Mouse (Mus musculus): ENCODE measurements around the gene Slc41a1. TPM values are rescaled to one million over a fixed set of nuclear protein-coding genes. Genes with fewer than 3 reads are reported as not detected.

Slc41a1 gene
- total and polyA plus RNA-seq, 3 experiments: 6.3 to 10.7 (median 8.8) TPM

GRCm38 (mm10) chr1:131822856-131823492 lies 4.3 kb upstream of the Slc41a1 start:
- Histone ChIP-seq H3K4me1 (ENCODE audit: control insufficient read depth in 1 of 2, insufficient read depth in 2 of 2) (peaks cover 15 to 68% of the 10 kb centered on the region in 2 experiments), H3K4me2 (ENCODE audit: insufficient read depth, low read depth, poor library complexity, severe bottlenecking) (peak overlapping the region; percentile 17)
- peak; percentile 93 for TF ChIP-seq ZNF384 (IDR thresholded peaks at IDR 0.05; ENCODE audit: low read depth, low read length)
- 0 out of 2 replicates have a peak, but pooled peaks have one; percentile 44 for TF ChIP-seq SIN3A (IDR thresholded peaks at IDR 0.05; ENCODE audit: low read length)
- peak; percentile 25 for TF ChIP-seq EP300 (IDR thresholded peaks at IDR 0.05; ENCODE audit: low read length)
- 0 out of 2 replicates have a peak, but pooled peaks have one; percentile 32 for TF ChIP-seq IRF4 (IDR thresholded peaks at IDR 0.05; ENCODE audit: low read depth, low read length)
- TF ChIP-seq BHLHE40 (IDR thresholded peaks at IDR 0.05; ENCODE audit: low read depth, low read length): peak; percentile 20; the same call in 1 of the 2 replicates
- TF ChIP-seq MAX (IDR thresholded peaks at IDR 0.05; ENCODE audit: low read length): no peak
- TF ChIP-seq MXI1 (IDR thresholded peaks at IDR 0.05; ENCODE audit: low read depth, low read length): peak; percentile 53
- 0 out of 2 replicates have a peak, but pooled peaks have one; percentile 56 for TF ChIP-seq UBTF (IDR thresholded peaks at IDR 0.05; ENCODE audit: low read depth, low read length)
- no peak for TF ChIP-seq TCF12 (IDR thresholded peaks at IDR 0.05; ENCODE audit: low read depth, low read length)
- TF ChIP-seq ETS1 (conservative IDR thresholded peaks at IDR 0.05; ENCODE audit: low read depth, low read length): peak; percentile 38
- no peak for TF ChIP-seq PAX5 (IDR thresholded peaks at IDR 0.05; ENCODE audit: low read length)
- 0 out of 2 replicates have a peak, but pooled peaks have one; percentile 28 for TF ChIP-seq JUND (conservative IDR thresholded peaks at IDR 0.05; ENCODE audit: low read depth, low read length)
- 0 out of 2 replicates have a peak, but pooled peaks have one; percentile 12 for TF ChIP-seq MYC (IDR thresholded peaks at IDR 0.05; ENCODE audit: low read depth, low read length)

GRCm38 (mm10) chr1:131823563-131823962 lies 3.7 kb upstream of the Slc41a1 start:
- no peaks in the 10 kb centered on the region for H3K36me3 ChIP-seq (replicated peaks in 1 of 2; ENCODE audit: control insufficient read depth in 1 of 2, insufficient read depth in 1 of 2, low read length in 1 of 2)
- peaks cover 7% of the 10 kb centered on the region for H3K9me3 ChIP-seq (replicated peaks; ENCODE audit: low read length)
- peak; percentile 34 for DNase-seq (ENCODE audit: extremely low read depth)
- H3K4me1 ChIP-seq (ENCODE audit: control insufficient read depth in 1 of 2, insufficient read depth in 2 of 2): peaks cover 15 to 65% of the 10 kb centered on the region in 2 experiments
- no peaks in the 10 kb centered on the region for H3K79me2 ChIP-seq (replicated peaks; ENCODE audit: control insufficient read depth, extremely low read depth, insufficient read depth, poor library complexity, severe bottlenecking)
- no peak overlapping the region for H3K4me3 ChIP-seq (replicated peaks in 1 of 3; ENCODE audit: low read depth in 2 of 3, low read length in 2 of 3, poor library complexity in 1 of 3)
- in situ Hi-C loops (cut with MboI; ENCODE audit: low pct_ligation_motif_present, low pct_unique_long_range_greater_than_20kb, low sequenced_read_pairs): no loop called here
- no peak overlapping the region for H3K9ac ChIP-seq (ENCODE audit: insufficient read depth, low read depth)
- TF ChIP-seq RCOR1 (conservative IDR thresholded peaks at IDR 0.05; ENCODE audit: low read depth, low read length) (no peak), CHD1 (IDR thresholded peaks at IDR 0.05; ENCODE audit: low read depth, low read length) (no peak), EP300 (IDR thresholded peaks at IDR 0.05; ENCODE audit: low read length) (peak; percentile 16; the same call in 1 of the 2 replicates), ZC3H11A (IDR thresholded peaks at IDR 0.05; ENCODE audit: low read depth, low read length) (no peak), MYC (IDR thresholded peaks at IDR 0.05; ENCODE audit: low read depth, low read length) (no peak), SIN3A (IDR thresholded peaks at IDR 0.05; ENCODE audit: low read length) (0 out of 2 replicates have a peak, but pooled peaks have one; percentile 19), ETS1 (conservative IDR thresholded peaks at IDR 0.05; ENCODE audit: low read depth, low read length) (no peak), POLR2A (IDR thresholded peaks at IDR 0.05; ENCODE audit: low read depth, low read length) (no peak), USF1 (IDR thresholded peaks at IDR 0.05; ENCODE audit: low read depth, low read length) (no peak), MXI1 (IDR thresholded peaks at IDR 0.05; ENCODE audit: low read depth, low read length) (0 out of 2 replicates have a peak, but pooled peaks have one; percentile 6), NELFE (IDR thresholded peaks at IDR 0.05; ENCODE audit: low read depth, low read length) (no peak), USF2 (conservative IDR thresholded peaks at IDR 0.05; ENCODE audit: low read depth, low read length) (no peak), MAFK (IDR thresholded peaks at IDR 0.05; ENCODE audit: insufficient replicate concordance, low read length) (no peak)
- peaks cover 2% of the 10 kb centered on the region for H3K27me3 ChIP-seq (replicated peaks)
- no peak overlapping the region for H3K27ac ChIP-seq (ENCODE audit: insufficient read depth, low read depth)
- dilution Hi-C loops (cut with MboI; ENCODE audit: extremely low pct_ligation_motif_present, extremely low pct_unique_long_range_greater_than_20kb, low sequenced_read_pairs): no loop called here
- H3K4me2 ChIP-seq (ENCODE audit: insufficient read depth, low read depth, poor library complexity, severe bottlenecking): no peak overlapping the region; the same call in 1 of the 2 replicates

More at GRCm38 (mm10) chr1:131822856-131823492, 4.3 kb upstream of the Slc41a1 start:
- no peaks in the 10 kb centered on the region for H3K79me2 ChIP-seq (replicated peaks; ENCODE audit: control insufficient read depth, extremely low read depth, insufficient read depth, poor library complexity, severe bottlenecking)
- no peak overlapping the region for H3K9ac ChIP-seq (ENCODE audit: insufficient read depth, low read depth)
- H3K27ac ChIP-seq (ENCODE audit: insufficient read depth, low read depth): peak overlapping the region; percentile 50; the same call in 1 of the 2 replicates
- DNase-seq (ENCODE audit: extremely low read depth): peak; percentile 60
- H3K4me3 ChIP-seq (replicated peaks in 1 of 3; ENCODE audit: low read depth in 2 of 3, low read length in 2 of 3, poor library complexity in 1 of 3): no peak overlapping the region
- H3K9me3 ChIP-seq (replicated peaks; ENCODE audit: low read length): peaks cover 7% of the 10 kb centered on the region
- in situ Hi-C loops (cut with MboI; ENCODE audit: low pct_ligation_motif_present, low pct_unique_long_range_greater_than_20kb, low sequenced_read_pairs): no loop called here
- peaks cover 2% of the 10 kb centered on the region for H3K27me3 ChIP-seq (replicated peaks)
- H3K36me3 ChIP-seq (replicated peaks in 1 of 2; ENCODE audit: control insufficient read depth in 1 of 2, insufficient read depth in 1 of 2, low read length in 1 of 2): no peaks in the 10 kb centered on the region
- dilution Hi-C loops (cut with MboI; ENCODE audit: extremely low pct_ligation_motif_present, extremely low pct_unique_long_range_greater_than_20kb, low sequenced_read_pairs): no loop called here

All from CH12.LX (cell line).